Mouse (Mus musculus): ENCODE data around the gene Enho. TPM values are rescaled to one million over a fixed set of nuclear protein-coding genes. Genes with fewer than 3 reads are reported as not detected.

The Enho gene
- total RNA-seq, 4 experiments from 2014 or later, result 55.3 to 62.7 (median 59.3) TPM

DNA sequence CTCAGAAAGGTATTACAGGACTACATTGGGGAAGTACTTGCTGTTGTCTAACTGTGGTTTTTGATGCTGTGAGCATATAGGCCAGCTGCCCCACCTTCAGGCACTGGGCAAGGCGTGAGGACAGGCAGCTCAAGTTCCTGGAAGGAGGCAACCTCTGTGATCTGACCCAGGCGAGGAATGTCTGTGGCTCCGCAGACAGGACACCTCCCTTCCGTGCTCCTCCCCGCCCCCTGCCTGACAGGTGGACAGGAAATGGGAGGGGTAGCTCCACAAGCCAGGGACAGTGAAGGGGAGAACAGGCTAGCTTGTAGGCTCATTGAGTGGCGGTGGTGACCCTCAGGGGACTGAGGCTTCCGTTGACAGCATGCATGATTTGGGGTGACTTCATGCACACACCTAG, 24.4 kb upstream of the Enho start:
- no peak for DNase-seq (ENCODE audit: low spot score in 2 of 2)

DNA sequence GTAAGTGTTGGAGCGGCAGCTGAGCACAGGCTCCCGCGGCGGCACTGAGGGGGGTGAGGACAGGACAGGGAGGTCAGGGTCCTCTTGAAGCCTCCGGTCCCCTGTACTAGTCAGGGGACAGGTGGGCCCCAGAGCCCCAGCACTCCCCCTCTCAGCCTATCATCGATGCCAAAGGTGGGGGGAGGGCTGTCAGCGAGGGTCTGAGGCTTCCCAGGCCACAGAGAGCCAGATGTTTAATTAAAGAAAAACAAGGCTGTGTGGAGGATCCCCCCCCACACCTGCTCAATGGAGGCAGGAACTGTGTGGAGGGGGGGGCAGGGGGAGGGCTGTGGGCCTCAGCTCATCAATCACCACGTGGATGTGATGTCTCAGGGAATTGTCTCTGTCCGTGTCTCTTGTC, 23.5 kb upstream of the Enho start:
- no peak for DNase-seq (ENCODE audit: low spot score in 2 of 2)

DNA sequence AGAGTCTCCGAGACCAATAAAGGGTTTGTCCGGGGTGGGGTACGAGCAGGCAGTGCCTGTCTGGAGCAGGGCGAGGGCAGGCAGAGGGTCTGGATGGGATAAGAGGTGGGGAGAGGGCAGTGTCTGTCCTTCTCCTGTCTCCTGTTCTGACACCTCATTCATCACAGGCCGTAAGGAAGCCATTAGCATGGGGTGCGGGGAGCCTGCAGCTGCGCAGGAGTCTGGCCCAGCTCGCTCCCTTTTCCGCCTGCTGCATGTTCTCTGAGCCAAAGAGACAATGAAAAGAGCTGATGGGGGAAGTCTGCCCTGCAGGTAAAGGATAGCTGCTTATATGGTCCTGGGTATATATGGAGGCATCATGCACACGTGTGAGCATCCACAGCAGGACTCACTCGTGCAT, 22.6 kb upstream of the Enho start:
- no peak for DNase-seq (ENCODE audit: low spot score in 2 of 2)

DNA sequence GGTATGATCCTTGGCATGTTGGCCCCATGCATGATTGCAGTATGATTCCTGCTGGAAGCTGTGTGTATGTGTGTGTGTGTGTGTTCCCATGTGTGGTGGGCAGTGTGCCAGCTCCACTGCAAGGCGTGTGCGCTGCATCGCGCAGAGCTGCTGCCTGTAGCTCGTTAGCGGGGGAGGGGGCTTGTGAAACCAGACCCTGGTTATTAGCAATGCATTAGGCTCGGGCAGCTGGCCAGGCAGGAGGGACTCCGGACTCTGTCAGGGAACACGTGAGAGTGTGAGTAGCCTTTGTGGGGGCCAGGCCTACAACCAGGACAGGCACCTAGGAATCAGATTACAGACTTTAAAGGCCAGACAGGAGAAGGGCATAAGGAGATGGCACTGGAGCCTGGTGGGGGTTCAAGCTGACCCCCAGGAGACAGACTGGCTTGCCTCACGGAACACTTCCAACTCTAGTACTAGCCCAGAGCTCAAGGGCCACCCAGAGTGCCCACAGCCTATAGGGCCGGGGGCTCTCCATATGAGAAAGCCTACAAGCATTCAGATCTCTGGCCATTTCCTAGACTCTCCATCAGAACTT, 20.8 kb upstream of the Enho start:
- DNase-seq (ENCODE audit: low spot score in 2 of 2), result no peak

DNA sequence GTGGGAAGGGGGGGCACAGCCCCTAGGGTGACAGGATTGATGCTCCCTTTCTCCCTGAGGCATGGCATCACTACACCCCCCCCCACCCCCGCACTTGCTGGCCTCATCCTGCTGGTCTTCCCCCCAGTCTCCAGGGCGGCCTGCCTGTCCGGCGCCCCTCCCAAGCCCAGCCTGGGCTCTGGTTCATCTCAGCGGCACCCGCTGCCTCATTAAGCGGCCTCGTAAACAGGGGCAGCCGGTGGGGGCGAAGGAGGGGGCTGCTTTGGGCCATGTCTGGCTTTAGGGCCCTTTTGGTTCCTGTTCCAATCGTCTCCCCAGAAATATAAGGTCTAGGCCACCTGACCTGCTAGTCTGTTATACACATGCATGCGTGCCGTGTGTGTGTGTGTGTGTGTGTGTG, 19.4 kb upstream of the Enho start:
- DNase-seq (ENCODE audit: low spot score in 2 of 2), result no peak

DNA sequence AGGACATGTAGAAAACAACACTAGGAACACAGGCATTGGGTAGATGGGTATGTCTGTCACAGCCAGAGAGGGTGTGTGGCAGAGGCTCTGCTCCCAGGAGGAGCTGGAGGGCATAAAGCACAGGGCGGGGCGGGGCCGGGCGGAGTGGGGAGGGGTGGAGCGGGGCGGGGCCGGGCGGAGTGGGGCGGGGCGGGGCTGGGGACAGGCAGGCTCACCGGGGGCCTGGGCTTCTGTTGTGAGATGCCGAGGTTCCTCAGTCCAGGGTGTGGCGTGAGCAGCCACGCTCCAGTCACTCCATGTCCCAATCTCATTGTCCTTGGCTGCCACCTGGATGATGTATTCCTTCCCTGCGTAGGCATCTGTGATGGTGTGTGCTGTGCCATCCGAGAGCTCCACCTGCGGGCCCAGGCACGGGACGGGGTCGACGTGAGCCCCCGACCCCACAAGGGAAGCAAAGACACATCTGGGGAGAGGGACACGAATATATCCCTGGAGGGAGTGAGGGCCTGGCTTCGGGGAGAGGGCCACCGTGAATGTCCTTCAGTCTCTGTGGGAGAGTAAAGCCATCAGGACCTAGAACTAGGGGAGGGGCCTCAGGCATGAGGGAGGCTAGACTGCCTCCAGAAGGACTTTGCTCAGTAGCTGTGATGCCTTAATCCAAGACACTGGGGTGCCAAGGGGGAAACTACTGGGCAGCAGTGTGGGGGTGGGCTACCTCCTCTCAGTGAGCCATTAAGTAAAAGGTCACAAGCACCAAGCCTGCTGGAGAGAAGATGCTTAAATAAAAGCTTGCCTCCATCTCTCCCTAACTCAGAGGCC, 18.7 kb upstream of the Enho start:
- DNase-seq (ENCODE audit: low spot score in 2 of 2), result no peak

DNA sequence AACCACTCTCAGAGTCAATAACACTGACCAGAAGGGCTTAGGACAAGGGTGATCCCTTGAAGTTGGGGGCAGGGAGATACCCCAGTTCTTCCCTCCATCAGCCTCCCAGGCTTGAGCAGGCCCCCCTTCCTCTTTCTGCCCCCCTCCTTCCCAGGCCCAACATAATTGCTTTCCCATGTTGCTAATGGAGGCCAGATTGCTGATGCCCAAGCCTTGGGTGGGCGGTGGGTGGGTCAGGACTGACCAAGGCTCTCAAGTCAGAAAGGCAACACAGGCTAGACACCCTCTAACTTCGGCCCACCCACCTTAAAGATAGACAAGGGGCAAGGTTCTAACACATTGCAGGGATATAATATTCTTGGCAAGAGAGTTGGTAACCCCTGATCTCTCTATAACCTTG, 15.4 kb upstream of the Enho start:
- DNase-seq (ENCODE audit: low spot score in 2 of 2), result no peak

DNA sequence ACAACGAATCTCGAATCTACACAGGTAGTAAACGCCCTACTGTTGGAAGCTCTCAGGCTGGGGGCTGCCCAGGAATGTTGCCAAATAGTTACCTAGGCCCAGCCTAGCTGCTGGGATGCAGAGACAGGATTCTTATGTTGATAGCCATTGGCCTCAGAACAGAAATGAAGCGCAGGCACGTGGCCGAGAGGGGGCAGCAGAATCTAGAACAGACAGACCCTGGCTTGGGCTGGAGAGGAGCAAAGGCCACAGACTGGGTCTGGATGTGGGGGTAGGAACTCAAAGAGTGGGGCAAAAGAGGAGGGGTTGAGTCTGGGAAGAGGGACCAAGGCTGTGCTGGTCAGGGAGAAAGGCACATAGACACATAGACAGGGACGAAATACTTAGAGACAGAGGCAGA, 14.1 kb upstream of the Enho start:
- peak in 1 of 2 experiments; percentile 35 for DNase-seq (ENCODE audit: low spot score in 2 of 2)

DNA sequence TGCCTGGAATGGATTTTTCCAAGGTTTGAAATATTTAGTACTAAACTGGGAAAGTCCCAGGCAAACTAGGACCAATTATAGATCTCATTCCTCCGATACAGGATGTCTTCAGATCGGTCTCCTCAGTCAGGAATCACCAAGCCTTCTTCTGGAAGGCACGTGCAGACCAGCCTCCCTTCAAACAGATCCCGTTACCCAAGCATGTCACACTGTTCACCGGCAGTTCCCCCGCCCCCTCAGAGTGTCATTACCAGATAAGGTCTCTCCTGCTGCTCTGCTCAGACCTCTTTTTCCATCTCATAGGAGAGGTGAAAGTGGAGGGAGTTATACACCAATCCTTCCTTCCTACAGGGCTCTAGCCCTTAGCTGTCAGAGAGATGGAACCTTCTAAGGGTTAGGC, 13.6 kb upstream of the Enho start:
- DNase-seq (ENCODE audit: low spot score in 2 of 2), result no peak

DNA sequence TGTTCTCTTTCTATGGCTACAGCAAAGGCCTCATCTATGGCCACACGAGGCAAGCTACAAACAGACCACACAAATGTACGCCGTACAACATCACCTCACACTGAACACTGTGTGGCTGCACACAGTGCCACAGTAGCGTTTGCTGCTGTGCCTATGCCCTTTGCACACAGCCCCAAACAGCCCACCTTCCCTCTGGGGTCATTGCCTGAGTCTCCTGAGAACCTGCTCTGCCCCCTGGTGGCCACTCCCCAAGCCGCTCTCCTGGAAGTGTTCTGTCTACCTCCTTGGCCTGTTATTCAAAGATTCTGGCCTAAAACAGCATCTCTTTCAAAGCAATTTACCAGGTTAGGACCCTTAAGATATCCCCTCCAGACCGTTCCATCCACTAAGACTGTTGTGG, 13.2 kb upstream of the Enho start:
- DNase-seq (ENCODE audit: low spot score in 2 of 2), result peak in 1 of 2 experiments; percentile 72

DNA sequence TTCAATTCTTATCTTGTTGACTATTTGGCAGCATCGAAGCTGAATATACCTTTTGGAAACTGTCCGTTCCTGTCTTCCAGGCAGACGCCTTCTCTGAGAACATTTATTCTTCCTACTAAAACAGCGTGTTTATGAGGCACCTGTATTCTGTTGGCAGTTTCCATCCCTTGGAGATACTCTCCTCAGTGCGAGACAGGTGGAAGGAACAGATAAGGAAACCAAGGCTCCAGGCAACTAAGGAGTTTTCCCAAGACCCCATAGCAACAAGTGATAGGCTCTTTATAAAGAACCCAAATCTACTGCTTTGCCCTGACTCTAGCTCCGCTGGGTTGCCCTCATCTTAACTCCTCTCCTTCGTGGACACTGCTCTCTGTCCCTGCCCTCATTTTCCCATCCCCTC, 8.5 kb upstream of the Enho start:
- no peak for DNase-seq (ENCODE audit: low spot score in 2 of 2)

DNA sequence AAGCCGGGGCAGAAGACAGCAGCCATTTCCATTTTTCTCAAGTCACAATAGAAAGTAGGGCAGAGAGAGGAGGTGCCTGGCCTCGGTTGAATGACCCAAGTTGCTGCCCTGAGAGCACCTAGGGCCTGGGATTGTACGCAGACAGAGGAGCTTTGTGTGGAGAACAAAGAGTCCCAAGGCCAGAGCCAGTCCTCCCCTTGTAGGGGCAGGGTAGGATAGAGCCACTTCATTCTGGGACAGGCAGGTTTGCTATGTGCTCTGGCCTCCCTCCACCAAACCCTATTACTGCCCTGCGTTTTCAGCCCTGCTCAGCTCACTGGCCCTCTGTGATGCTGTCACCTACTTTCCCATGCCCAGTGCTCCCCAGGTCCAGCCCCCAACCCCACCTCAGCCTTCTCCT, 8.0 kb upstream of the Enho start:
- no peak for DNase-seq (ENCODE audit: low spot score in 2 of 2)

DNA sequence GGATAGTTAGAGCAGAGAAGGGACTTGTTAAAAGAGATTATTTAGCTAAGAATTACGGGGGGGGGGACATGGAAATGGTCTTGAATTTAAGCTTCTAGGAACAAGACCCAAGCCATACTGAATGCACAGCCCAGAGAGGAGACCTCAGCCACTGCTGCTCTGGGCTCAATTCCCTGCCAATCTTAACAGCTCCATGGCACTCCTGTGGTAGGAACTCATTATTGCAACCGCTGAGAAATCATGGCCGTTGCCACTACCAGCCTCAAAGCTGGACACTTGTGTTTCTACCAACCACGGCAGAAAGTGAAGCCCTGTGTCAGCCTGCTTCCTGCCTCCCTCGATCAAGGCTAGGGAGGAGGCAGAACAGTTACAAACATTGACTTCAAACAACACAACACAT, 5.4 kb upstream of the Enho start:
- no peak for DNase-seq (ENCODE audit: low spot score in 2 of 2)

DNA sequence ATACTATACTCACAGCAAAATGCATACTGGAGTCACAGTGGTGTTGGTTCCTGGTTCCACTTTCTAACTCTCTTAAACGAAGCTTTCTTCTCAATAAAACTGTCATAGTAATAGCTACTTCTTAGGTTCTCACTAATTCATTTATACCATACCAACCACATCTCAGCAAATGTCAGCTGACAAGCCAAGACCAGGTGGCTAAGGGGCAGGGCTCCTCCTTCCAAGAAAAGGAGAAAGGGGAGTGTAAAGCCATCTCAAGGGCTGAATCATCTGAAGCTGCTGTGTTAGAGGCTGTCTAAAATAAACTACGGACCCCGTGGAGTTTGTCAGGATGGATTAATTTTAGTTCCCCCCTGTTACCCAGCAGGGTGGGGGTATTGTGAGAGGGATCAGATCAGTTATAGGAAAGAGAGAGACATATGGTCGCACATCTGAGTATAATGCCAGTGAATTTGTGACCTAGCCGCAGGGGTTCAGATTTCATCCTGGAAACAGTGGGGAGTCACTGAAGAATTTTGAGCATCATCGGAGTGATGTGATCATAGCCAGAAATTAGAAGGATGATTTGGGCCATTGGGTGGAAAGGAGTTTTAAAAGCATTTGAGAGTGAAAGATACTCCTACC, 1.2 kb upstream of the Enho start:
- no peak for DNase-seq (ENCODE audit: low spot score in 2 of 2)

DNA sequence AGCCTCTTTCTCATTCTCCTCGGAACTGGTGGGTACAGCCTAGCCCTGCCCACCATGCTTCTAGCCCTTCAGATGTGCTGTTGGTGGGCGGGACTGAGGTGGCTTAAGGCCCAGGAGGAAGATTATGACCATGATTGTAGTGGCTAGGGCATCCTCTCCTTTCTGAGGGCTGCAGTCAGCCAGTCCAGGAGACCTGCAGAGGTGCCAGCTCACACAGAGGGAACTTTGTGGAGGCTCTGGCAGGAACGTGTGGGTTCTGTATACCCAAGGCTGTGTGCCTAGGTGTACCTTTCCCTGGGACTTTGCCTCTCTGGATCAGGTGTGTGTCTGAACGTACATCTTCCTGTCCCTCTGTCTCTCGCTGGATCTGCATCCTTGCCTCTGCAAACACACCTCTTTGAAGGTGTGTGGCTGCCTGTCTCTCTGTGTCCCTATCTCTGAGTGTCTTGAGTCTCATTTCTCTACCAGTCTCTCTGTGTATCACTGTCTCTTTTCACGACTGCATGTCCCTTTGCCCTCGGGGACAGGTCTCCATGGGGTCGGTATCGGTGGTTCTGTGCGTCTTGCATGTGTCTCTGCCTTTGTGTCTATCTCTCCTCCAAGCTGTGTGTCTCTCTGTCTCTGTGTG, 796 bp downstream of the Enho start:
- DNase-seq (ENCODE audit: low spot score in 2 of 2), result peak; percentile 40 to 47

DNA sequence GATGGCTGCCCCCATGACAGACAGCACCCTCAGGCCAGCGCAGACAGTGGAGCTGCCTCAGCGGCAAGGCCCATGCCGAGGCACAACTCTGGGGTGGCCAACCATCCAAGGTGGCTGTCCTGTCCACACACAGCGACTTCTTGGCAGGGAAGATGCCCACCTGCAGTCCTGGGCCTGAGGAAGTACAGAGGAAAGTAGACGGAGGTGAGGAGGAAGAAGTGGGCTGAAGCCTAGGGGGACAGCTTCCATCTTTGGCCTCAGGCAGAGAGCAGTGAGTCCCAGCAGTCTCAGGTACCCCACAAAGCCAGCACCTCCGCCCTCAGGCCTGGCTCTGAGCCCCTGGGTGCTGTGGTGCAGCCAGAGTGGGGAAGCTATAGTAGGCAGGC, 1.3 kb downstream of the Enho start:
- no peak for DNase-seq (ENCODE audit: low spot score in 2 of 2)

DNA sequence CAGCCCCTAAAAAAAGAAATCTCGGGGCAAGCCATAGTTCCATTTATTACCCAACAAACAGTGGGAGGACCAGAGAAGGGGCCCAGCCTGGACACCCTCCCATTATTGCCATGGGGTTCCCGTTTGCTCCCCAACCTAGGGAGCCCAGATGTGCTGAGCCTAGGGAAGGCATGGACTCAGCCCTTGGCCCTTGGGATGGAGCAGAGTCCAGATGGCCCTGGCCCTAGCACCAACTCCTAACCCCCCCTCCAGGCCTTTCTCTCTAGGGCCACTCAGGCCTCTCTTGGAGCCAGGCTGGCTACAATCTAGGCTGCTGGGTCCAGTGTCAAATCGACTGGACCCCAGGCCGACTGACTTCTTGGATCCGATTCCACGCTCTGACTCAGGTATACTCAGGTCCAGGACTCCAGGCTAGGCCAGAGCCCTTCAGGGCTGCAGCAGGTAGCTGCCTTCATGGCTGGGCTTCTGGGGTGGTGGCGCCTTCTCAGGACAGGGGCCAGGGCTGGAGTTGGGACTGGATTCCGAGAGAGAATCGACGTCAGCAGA, 1.9 kb downstream of the Enho start:
- no peak for DNase-seq (ENCODE audit: low spot score in 2 of 2)

DNA sequence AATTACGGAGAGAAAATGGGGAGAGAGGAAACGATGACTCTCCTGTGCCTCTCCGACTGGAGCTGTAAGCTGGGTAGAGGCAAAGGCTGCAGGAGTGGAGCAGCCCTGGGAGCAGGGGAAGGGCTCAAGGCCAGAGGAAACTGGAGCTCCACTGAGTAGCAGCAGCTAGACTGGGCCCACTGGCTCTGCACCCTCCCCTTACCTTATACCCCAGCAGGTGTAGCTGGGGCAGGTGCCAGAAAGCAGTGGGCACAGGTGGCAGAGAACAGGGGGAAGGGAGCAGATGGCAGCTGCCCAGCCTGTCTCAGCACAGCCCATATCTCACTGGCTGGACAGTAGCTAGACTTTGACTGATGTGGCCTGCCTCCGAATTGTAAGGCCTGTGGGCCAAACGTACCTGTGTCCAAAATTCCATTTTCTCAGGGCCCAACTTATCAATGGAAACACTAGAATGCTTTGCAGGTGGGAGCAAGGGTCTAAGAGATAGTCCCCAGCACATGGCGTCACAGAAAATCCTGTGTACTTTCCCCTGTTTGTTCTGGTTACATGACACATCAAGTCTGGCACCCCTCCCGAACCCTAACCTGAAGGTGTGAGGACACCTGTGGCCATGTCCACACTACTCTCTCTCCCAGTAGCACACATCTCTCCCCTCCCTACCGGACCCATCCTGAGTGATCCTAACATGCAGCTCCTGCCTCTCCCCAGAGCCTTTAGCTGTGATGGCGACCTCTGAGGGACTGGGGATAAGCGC, 3.1 kb downstream of the Enho start:
- no peak for DNase-seq (ENCODE audit: low spot score in 2 of 2)

DNA sequence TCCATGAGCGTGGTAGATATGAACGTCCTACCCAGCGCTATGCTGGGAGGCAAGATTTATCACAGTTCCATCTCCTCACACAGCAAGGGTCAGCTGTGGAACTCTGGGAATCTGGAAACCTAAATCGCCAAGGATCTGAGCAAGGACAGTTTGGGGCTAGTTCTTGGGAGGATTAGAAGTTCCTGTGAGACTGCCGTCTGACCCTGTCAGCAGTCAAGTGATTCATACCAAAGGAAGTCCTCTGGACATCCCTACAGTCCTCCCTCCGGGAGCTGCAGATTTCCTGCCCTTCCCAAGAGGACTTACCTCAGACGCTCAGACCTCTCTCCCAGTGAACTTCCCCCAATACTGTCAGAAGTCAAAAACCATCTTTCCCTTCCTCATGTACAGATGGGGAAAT, 3.8 kb downstream of the Enho start:
- DNase-seq (ENCODE audit: low spot score in 2 of 2), result no peak

DNA sequence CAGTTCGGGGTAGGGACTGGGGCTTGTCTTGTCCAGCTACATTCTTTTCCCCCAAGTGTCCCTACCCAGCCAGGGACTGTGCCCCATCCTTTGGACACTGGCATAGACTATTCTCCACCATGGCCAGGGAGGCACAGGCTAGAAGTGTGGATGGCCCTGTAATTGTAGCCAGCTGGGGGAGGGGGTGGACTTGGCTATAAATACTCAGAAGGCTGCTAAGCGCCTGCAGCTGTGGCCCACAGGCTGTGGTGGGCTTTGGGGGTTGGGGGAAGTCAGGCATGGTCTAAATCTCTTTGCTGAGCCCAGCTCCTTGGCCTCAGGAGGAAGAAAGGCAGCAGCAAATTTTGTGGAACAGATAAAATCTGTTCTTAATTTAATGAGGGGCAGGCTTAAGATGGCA, 4.2 kb downstream of the Enho start:
- DNase-seq (ENCODE audit: low spot score in 2 of 2), result no peak

DNA sequence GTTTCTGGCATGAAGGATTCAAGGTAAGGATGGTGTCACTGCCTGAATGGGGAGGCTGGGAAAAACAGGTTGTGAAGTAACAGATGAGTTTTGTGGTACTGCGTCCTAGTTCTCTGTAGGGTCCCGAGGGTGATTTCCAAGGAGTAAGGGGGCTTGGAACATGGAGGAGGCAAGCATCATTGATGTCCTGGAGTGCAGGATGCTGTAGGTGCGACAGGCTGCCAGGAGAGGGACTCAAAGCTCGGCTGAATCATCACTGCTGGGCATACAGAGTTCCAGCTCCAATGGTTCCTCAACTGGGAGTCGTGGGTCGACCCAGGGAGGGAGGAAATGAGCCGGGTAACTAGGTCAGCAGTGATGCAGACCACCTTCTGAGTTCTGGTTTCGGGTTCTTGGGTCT, 4.9 kb downstream of the Enho start:
- DNase-seq (ENCODE audit: low spot score in 2 of 2), result no peak
